Mouse (Mus musculus) adrenal gland, adult 8-10 months (tissue): ENCODE measurements around the gene Cyth1. TPM values are rescaled to one million over a fixed set of nuclear protein-coding genes. Genes with fewer than 3 reads are reported as not detected.
A peak's percentile ranks its signal among the peaks of the same experiment; 100 is the strongest.

ENCODE experiments used
- DNase-seq: peaks from one replicate; pipeline ENCODE4 v3.0.0; 2022
- total RNA-seq, 4 experiments: library from RNA; stranded (reverse); gene quantifications; 2 replicates each; pipeline ENCODE4 v1.2.4; 2022

Gene Cyth1
- total RNA-seq, 4 experiments from 2014 or later, result 23.4 to 28.1 (median 24.4) TPM

DNA sequence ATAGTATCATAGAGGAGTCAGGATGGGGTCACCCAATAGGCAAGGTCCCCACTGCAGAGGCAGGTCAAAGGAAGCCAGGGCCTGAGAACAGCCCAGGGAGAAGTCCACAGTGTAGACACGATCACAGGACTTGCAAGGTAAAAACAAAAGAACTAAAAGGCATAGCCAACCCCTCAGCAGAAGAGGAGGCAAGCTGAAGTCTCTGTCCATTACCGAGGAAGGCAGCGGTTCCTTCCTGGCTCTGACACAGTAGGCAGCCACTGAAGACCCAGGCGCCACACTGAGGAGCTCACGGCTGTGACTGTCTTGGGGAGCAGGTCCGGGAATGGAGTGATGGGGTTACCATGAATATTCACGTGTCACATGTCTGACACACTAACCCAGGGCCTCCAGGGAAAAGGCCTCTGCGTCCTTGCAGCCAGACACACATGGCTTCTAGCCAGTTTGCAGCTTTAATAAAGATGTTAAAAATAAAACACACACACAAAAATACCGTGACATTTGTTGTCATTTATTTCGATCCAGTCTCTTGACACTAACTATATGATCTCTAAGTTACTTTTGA is 51.5 kb downstream of the Cyth1 start:
- DNase-seq, result no peak

DNA sequence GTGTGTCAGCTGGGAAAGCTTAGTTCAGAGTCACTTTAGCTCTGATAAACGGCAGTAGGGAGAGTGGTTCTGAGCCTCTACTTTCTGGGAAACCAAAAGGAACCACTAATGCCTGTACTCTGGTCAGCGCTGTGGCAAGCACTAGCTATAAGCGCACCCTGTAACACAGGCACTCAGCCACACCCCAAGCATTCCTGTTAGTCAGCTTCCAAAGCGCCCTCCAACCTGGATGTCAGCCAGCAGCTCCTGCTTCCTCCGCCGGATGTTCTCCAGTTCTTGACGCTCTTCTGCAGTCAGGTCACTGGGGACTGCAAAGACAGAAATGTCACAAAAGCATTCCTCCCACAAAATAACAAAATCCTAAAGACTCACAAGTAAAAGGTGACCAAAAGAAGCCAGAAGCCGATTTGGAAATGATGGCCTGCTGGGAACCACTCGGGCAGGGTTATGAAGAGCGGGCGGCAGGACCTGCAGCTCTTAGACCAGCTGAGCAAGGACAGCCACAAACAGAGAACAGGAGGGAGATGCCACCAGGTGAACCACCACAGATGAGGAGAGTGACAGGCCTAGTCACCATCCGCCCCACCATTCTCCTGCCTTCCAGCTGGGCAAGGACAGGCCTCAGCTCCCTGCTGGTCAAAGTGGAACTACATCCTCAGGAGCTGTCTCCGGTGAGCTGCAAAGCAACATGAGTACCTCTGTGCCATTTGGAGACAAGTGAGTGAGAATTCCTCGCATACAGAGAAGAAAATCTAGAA is 54.8 kb downstream of the Cyth1 start:
- peak; percentile 60 for DNase-seq

DNA sequence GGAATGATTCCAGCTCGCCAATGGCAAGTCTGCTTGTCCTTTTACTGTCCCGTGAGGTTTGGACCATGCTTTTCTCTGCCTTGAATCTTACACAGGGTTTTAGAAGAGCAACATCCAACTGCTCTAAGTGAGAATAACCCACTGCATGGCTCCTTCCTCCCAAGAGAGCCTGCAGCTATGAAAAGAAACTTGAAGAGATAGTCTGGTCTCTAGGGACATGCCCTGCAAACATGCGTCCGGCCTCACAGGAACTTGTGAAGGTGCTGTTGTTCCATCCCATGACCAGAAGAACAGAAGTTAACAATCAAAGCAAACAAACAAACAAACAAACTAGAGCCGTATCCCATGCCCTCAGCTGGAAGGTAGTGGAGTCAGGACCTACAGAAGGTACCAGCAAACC is 55.4 kb downstream of the Cyth1 start:
- DNase-seq, result no peak

DNA sequence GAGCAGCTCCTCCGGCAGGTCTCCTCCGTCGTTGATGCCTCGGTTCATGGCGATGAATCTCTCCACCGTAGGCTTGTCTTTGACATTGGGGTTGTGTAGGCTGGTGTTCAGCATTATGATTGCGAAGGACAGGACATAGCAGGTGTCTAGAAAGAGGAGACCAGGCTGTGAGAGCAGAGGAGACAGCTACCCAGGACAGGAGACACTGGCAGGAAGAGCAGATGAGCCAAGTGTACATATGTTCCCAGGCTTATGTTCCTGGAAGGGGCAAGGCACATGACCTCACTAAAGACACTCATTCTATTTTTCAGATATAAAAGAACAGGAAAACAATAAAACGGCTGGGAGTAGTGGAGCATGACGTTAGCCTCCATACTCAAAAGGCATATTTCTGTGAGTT is 65.6 kb downstream of the Cyth1 start:
- no peak for DNase-seq

DNA sequence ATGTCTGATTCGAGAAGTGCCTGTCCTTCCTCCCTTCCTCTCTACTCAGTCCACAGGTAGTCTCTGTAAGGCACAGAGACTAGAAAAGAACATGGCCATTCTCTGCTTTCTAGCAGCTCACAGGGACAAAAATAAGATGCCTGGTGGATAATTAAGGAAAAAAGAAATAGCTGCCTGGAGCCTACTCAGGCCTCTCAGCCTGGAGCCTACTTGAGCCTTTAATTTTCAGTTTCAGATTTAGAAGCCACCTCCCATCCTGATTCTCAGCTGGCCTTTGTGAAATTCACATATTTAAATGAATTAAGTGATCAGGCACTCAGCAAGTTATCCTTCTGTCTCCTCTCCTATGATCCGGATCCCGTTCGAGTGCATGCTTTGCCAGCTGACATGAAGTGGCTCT is 66.0 kb downstream of the Cyth1 start:
- DNase-seq, result no peak

DNA sequence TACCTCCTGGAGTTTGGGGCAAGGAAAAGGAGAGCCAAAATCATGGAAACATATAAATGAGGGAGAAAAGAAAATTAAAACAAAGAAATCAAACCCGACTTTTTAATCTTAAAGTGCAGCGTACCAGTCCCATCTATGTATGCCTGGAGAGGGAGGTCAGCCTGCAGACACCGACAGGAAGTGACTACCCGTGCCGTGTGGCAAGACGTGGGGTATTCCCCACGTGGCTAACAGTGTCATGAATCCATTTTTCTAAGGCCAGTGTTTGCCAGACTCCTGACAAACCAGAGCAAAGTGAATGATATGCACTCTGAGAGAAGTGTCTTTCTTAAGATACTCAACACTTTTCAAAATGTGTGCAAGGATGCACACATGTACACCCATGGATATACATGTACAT is 68.2 kb downstream of the Cyth1 start:
- DNase-seq, result no peak

DNA sequence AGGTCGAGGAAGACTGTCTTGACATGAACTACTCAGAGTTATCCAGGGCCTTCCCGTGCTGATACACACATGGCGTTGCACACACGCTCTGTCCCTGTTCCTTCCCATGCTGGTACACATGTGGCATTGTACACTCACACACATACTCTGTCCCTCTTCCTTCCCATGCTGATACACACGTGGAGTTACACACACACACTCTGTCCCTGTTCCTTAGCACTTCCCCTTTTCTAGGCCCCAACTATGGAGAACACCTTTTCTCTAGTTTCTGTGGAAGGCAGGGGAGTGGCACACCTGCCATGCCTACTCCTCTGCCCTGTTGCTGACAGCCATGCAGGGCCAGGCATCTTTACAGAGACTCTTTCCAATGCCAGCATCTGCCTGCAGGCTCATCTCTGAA is 70.2 kb downstream of the Cyth1 start:
- no peak for DNase-seq

DNA sequence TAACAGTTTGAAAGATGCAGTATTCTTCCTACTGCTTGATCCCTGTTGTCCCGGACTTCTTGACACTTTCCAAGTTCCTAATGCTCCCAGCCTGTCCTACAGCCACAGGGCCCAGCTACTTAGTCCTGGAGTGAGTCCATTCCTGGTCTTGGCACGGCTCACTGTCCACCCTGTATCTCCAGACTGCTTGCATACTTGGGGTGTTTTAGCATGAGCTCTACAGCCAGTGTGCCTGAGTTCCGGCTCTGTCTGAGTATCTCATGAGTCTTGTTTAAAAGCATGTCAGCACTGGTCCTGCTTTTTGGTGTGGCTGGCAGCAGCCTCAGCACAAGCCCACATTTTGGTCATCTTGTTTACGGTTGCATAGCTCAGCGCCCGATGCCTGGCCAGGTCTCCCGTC is 73.6 kb downstream of the Cyth1 start:
- no peak for DNase-seq

DNA sequence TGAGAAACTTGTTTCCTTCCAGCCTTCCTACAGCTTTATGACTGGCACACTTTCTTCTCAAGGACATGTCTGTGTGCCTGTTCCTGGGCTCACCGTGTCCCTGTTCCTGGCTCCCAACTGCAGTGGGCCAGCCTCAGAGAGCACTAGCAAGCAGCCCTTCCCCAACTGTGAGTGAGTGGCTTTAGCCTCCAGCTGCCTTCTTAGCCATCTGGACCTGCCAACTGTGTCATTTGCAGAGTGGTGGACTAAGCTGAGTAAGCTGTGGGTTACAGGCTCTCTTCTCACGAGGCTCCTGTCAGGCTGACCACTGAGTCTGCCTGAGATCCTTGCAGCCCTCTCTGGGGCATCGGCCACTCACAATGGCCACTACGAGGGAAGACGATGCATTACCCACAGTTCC is 75.6 kb downstream of the Cyth1 start:
- no peak for DNase-seq

DNA sequence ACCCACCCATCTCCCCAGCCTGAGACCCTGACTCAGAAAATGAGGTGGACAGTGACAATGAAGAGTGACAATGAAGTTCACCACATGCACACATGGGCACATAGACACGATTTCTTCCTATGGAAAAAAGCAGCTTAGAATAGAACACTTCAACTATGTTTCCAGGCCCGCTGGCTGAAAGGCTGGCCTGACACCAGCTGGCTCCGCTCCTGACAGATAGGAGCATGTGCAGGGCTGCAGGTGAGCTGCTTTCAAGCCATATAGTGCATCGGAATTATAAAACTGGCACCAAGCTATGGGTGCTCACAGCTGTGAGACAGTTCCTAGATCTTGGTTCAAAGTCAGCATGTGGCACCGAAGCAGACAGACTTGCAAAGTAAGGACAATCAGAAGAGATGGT is 78.1 kb downstream of the Cyth1 start:
- no peak for DNase-seq

DNA sequence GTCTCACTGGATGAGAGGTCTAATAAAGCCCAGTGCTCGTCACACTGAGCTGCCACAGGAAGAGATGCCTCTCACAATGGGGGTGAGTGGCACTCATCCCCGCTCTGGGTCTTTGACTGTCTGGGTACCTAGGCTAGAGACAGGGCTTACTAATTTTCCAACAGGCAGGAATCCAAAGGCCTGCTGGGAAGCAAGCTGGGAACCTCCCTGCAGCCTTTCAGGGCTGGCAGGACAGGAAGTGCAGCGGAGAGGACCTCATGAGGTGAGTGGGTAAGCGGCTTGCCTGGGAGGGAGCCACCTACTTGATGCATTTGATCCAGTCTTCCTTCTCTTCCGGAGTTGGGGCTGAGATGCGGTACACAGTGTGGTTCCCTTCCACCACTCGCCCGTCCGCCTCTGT is 79.7 kb downstream of the Cyth1 start:
- no peak for DNase-seq

DNA sequence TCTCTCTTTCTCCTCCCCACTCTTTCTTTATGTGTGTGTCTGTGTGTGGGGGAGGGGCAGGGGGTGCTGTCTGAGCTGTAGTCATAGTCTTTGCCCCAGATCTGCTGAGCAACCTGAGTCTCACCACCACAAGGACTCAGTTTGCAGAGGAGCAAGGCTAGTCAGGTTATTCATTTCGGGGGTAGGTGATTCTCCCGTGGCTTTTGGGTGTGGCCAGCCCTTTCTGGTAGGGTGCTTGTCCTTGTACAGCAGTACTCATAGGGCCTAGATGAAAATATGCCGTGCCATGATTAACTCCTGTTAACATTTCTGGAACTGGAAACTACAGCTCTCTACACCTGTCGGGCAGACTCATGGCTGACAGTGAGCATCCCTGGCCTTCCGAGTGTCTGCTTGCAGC is 81.8 kb downstream of the Cyth1 start:
- DNase-seq, result peak; percentile 28

DNA sequence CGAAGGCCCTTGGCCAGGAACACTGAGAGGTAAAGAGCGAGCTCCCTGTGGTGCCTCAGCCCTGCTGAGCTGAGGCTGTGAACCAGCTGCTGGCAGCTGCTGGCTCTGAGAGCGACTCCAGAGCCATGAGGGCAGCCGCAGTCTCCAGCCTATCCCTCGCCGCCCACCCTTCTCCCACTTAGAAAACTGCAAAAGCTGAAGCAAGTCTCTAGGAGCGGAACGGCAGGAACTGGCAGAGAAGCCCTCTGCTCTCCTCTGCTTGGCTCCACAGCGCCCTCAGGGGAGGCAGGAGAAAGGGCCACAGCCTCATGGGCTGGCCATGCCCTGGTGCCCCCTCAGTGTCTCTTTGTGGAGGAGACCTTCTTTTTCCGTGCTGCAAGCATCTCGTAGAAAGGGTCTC is 82.7 kb downstream of the Cyth1 start:
- DNase-seq, result no peak

DNA sequence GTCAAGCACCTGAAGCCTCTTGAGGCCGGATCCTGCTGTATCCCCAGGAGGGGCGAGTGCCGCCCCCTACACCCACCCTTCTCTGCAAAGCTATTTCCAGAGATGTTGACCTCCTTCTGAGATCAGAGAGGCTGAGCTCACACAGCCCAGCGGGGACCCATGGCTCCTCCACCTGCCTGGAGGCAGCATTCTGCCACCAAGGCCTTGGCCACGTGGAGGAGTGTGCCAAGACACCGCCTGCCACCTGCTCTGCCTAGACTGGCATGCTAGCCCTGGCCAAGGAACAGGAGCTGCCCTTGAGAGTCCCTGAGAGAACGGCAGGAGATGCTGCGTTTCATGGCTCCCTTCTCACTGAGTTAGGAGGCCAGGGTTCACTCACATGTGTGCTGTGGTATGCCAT is 83.8 kb downstream of the Cyth1 start:
- no peak for DNase-seq

DNA sequence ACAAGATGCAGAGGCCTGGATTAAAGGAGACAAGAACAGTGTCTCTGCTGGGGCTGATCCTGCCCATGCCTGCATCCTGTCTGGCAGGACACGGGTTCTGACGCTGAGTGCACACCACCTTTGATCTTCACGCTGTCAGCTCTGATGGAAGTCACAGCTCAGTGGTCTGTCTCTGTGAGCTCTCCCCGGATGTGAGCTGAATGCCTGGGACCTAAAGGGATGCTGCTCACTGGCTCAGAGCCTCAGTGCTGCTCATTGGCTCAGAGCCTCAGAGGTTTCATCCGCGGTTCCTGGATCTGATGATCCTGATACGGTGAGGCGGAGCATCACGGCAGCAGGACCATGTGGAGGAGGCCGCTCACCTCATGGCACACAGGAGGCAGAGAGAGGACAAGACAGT is 86.1 kb downstream of the Cyth1 start:
- no peak for DNase-seq

DNA sequence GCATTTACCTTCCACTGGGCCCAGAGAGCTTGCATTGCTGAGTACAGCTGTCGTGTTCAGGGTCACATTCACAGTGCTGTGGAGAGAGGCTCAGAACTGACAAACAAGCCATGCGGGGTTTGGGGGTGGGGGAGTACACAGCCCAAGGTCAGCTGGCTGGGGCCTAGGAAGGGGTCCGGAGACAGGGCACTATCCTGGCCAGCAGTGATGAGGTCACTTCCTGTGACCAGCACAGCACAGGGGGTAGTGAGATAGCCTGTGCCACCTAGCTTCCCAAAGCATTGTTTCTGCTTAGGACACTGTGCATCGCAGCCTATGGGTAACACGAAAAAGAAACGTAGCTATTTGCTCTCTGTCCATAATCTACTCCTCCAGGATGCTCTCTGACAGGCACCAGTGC is 87.2 kb downstream of the Cyth1 start:
- no peak for DNase-seq

DNA sequence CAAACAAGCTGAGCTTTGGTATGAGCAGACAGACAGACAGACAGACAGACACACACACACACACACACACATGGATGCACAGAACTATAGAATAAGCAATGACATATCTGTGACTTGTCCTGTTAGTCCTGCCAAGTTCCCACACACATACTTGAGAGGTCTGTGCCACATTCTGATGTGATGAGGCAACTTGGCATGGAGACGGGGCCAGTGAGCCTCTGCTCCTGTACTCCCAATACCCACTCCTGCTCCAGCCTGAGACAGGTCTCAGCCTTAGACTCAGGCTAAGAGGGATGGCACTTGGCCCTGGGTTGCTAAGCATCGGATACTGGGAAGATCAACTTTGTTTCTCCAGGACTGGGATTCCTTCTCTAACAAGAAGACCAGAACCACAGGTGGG is 87.6 kb downstream of the Cyth1 start:
- no peak for DNase-seq

DNA sequence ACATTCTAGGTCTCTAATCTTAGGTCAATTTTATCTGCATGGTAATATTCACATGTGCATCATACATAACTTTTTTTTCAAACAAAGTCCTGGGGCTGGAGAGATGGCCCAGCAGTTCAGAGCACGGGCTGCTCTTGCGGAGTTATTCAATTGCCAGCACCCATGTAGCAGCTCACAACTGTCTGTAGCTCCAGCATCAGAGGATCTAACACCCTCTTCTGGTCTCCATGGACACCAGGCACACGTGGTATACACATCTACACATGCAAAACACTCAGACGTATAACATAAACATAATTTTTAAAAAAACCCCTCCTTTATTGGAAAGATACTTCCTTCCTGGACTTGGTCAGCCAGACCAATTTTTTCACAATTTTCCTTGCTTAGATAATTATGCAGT is 89.6 kb downstream of the Cyth1 start:
- DNase-seq, result no peak

DNA sequence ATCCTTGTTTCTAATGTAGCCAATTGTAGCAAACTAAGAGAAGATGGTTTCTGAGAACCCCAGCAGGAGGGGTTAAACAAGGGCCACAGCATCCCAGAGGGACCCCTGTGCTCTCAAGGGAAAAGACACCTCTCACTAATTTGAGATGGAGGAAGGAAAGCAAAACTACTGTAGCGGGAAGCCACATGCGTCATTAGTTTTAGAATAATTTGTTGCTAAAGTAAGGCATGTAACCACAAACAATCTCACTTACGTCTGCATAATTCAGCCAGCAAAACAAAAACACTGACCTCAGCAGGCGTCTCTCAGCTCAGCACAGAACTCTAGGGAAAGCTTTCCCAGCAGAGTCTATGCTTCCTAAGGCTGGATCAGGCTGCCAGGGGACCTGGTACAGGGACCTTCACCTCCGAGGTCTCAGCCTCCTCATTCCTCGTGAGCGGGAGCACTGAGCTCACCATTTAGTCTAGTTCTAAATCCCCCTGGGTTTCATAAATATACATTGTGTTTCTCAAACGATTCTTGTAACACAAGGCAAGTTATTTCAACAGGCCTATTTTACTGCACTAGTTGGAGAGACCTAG is 91.8 kb downstream of the Cyth1 start:
- no peak for DNase-seq

DNA sequence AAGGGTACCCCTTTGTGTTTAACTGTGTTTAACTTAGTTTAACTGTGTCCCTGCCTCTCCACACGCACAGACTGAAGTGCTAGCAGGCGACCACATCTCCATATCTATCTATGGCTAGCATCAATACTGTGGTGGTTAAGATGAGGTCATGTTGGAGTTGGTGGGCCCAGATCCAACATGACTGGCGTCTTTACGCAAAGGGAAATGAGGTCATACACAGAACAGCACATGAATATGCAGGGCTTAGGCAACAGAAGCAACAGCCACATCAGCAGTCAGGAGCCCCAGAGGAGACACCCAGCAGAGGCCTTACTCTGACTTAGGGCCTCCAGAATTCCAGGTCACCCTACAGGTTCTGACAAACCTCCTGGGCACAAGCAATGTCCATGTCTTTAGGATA is 95.4 kb downstream of the Cyth1 start:
- no peak for DNase-seq

DNA sequence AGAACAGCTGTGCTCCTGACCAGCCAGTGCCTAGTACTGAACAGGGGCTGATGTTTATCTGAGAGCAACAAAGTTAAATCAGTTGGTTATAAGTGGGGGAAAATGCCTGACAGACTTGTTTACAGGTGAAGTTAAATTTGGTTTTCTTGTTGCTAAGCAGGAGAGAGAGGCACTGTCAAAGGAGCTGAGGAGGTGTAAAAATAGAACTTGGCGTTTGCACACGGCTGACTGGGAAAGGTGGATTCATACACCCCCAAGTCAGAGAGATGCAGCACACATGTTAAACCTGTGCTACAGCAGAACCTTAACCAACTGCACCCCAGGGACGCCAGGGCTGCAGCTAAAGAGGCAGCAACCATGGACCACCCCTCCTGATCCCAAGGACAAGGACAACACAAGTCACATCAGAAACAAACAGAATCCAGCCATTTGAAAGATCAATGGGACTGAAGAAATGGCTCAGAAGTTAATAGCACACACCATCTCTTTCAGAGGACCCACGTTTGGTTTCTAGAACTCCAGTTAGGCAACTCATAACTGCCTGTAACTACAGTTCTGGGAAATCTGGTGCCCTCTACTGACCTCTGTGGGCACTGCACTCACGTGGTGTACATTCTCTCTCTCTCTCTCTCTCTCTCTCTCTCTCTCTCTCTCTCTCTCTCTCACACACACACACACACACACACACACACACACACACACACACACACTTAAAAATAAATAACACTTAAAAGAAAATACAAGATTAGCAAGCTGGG is 96.8 kb downstream of the Cyth1 start:
- no peak for DNase-seq

DNA sequence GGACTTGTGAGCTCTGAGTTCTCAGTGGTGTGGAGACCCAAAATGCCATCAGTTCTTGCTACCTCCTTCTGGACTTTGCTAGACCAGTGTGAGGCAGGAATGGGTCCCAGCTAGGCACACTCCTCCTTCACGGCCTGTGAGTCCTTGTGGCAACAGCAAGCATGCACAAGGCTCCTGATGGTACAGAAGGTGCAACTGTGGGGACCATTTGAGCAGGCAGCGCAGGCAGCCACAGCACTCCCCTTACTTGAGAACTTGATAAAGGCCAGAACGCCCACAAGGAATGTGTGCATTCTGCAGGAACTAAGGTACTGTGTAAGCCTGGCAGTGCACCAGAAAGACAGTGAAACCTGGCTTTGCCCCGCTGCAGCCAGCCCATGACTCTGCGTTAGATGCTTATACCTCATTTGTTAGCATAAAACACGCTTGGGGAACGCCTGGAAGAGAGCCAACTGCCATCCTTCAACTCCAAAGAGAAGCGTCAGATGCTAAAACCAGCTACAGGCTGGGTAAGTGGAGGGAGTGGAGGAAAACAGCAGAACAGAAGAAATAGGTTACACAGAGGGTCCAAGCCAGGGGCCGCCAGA is 98.2 kb downstream of the Cyth1 start:
- DNase-seq, result no peak
